Mouse (Mus musculus): ENCODE data around the gene Gtpbp2.

GRCm38 (mm10) chr17:46126608-46127007, 34.2 kb upstream of the Gtpbp2 start:
- TF ChIP-seq POLR2A (IDR thresholded peaks at IDR 0.05; ENCODE audit: insufficient read length, low read depth) (no peak), E2F4 (IDR thresholded peaks at IDR 0.05; ENCODE audit: insufficient read depth) (no peak), CEBPB (IDR thresholded peaks at IDR 0.05; ENCODE audit: insufficient read depth, poor library complexity, severe bottlenecking) (no peak), TCF12 (IDR thresholded peaks at IDR 0.05; ENCODE audit: insufficient read depth, poor library complexity, severe bottlenecking) (no peak), MYOD1 (IDR thresholded peaks at IDR 0.05; ENCODE audit: control insufficient read depth in 1 of 3, insufficient read length in 2 of 3, low read depth in 2 of 3) (no peak), SRF (IDR thresholded peaks at IDR 0.05; ENCODE audit: control insufficient read depth, insufficient read length, low read depth) (no peak), POLR2AphosphoS2 (IDR thresholded peaks at IDR 0.05; ENCODE audit: insufficient read length, low read depth) (no peak)

All from myocyte (in vitro differentiated cells).